Mouse (Mus musculus) embryo, embryonic 11 days (tissue): ENCODE results near the gene Slc35b2.

Experiments used
- DNase-seq: peaks from one replicate; pipeline ENCODE4 v3.0.0-alpha.2; 2015

The Slc35b2 gene

GRCm38 (mm10) chr17:45584939-45585678, 21.4 kb downstream of the Slc35b2 start:
- peak; percentile 86 for DNase-seq

GRCm38 (mm10) chr17:45585725-45586448, 22.2 kb downstream of the Slc35b2 start:
- DNase-seq, result peak; percentile 26

DNA sequence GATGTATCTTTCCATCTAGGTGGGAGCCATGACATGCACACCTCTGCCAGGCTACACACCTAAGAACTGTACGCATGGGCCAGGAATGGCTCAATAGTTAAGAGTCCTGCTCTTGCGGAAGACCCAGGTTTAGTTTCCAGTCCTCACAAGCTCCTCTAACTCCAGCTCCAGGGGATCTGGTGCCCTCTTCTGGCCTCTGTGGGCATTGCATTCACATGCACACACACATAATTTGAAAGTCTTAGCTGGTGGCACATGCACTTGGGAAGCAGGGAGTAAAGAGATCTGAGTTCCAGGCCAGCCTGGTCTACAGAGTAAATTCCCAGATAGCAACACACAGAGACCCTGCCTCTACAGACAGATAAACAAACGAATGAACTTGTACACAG, 22.8 kb downstream of the Slc35b2 start:
- DNase-seq, result no peak

- no peak for DNase-seq
These were observed 24.7 kb downstream of the Slc35b2 start for GRCm38 (mm10) chr17:45588370-45588769.

DNA sequence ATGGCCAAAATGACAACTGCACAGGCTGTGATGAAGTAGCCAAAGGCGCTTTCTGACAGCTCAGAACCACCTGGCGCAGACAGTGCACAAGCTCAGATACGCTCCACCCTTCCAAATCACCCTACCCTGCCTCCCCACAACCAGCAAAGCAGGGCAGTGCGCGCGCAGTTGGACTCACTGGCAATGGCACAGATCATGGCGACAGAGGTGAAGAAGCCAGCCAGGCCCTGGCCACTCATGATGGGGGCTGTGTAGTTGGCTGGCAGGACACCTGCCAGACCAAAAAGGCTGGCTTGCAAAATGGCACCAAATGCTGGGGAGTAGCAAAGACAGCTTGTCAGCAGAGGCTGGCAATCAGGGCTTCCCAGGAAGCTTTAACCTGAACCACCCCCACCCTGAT, 25.6 kb downstream of the Slc35b2 start:
- DNase-seq, result no peak

GRCm38 (mm10) chr17:45589844-45590243, 26.2 kb downstream of the Slc35b2 start:
- DNase-seq, result no peak

- no peak for DNase-seq
These were observed 26.7 kb downstream of the Slc35b2 start for GRCm38 (mm10) chr17:45590410-45590809.

GRCm38 (mm10) chr17:45591701-45592605, 28.3 kb downstream of the Slc35b2 start:
- DNase-seq, result no peak

DNA sequence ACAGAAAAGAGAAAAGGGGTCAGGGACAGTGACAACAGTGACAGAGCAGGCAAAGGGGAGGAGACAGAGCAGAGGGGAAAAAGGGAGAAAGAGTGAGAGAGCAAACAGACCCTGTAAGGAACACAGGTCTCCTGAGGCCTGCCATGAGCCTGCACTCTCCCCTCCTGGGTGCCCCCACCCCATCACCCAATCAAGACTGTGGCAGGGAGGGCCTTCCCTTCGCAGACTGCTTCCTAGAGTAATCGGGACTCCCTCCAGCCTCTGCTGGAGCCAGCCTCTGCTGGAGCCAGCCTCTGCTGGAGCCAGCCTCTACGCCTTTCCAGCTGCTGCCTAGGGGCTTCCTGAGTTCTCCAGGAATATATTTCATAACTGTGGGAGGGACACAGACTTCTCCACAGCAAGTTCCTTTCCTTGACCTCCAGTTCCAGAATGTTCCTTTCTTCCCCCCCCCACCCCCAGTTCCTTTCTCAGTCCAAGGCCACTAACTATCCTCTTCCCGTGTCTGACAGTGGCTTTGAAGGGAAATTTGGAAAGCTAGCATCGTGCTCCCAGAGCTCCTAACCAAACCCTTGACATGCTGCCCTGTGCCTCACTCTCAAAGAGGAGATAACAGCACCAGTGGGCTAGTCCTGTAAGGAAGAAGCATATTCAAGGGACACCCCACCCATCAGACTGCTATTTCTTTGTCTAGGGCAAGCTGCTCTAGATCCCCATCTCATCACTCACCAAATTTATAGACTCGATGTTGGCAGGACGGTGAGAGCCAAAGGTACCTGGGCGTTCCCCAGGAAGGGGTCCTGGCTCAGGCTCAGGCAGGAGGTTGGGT, 29.1 kb downstream of the Slc35b2 start:
- no peak for DNase-seq

DNA sequence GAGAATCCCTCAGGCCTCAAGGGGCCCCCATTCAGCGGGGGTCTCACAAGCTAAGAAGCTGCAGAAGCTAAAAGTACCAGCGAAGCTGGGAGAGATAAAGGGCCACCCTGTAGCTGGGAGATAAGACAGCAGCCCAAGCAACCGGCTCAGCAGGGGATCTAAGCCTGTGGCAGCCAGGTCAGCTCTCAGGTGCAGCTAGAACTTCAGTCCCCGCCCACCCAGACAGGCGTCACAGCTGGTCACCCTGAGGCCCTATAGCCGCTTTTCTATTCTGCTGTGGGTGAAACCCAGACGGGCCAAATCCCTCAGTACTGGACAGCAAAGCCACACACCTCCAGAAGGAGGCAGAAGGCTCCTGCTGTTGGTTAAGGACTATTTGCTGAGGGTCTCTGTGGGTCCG, 29.8 kb downstream of the Slc35b2 start:
- DNase-seq, result peak; percentile 29

DNA sequence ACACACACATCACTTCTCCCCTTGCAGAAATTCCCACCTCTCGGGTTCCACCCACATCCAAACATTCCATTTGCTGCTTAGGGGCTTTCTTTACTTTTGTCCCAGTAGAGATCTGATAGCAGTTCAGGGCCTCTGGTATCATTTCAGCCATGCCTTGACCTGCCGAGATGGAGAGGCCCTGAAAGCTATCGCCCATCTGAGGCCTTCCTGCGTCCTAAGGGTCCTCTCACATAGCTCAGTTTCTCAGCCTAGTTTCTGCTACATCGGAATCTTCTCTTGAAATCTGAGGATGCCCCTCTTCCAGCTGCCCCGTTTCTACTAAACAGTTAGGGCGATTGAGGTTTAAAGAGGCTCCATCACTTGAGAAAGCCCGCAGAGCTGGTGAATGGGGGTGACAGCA, 30.5 kb downstream of the Slc35b2 start:
- DNase-seq, result no peak

DNA sequence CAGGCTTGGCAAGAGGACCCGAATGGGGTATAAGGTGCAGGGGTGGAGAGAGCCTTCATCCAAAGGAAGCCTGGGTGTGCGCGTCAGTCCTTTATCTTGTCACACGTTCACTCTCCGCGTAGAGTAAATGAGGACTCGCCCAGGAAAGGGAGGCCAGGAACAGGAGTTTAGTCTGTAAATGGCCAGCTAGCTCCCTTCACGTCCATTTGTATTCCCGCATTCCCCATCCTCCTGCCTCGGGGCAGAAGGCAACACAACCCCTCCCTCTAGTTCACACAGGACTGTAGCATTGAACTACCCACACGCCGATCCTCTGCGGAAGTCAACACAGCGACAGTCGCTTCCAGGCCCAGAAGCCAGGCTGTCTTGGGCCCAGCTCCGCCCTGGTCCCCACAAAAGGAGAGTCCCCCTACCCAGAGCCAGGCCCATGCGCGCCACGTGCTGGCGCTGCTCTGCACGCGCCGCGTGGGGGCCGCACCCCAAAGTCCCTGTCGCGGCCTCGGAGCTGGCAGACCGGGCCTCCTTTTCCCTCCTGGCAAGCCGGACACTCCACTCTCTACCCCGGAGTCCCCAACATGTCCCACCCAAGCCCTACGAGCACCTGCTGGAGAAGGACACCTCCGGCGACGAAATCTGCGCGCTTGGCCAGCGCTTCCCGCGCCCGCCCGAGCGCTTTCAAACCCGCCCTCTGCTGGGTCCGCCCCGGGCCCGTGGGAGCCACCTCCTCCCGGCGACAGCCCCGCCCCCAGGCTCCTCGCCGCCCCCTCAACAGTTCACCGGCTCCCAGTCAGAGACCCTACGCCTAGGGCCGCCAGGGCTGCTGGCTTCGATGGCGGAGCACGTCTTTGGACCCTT, 31.4 kb downstream of the Slc35b2 start:
- DNase-seq, result peak; percentile 87

- DNase-seq, result no peak
These were observed 32.2 kb downstream of the Slc35b2 start for GRCm38 (mm10) chr17:45595736-45596390.

- DNase-seq, result peak; percentile 71
These were observed 33.1 kb downstream of the Slc35b2 start for GRCm38 (mm10) chr17:45596631-45597396.

GRCm38 (mm10) chr17:45597787-45598186, 34.1 kb downstream of the Slc35b2 start:
- DNase-seq, result peak; percentile 56

DNA sequence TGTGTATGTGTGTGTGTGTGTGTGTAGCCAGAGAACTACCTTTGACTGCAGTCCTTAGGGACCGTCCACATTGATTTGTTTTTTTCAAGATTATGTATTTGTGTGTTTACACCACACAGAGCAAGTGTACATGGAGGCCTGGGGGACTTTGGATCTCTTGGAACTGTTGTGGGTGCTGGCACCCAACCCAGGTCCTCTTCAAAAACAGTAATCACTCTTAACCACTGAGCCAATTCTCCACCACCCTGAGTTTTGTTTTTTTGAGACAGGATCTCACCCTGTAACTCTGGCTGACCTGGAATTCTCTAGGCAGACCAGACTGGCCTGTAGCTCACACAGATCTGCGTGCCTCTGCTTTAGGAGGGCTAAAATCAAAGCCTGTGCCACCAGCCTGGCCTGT, 34.7 kb downstream of the Slc35b2 start:
- DNase-seq, result no peak

- no peak for DNase-seq
These were observed 35.2 kb downstream of the Slc35b2 start for GRCm38 (mm10) chr17:45598891-45599290.

- DNase-seq, result peak; percentile 79
These were observed 36.0 kb downstream of the Slc35b2 start, which contains the start of gene Slc29a1 for GRCm38 (mm10) chr17:45599446-45600242. TSS of gene Slc29a1 (minus strand) at chr17:45599606.

- no peak for DNase-seq
These were observed 36.6 kb downstream of the Slc35b2 start for GRCm38 (mm10) chr17:45600267-45600666.
